Mouse (Mus musculus): ENCODE results near the gene Ugt2b36.
"Not testable (repeated sequence)": the region's sequence is repeated elsewhere in the genome, so short reads cannot be mapped to it uniquely, and the experiment has no call there.

The Ugt2b36 gene

GRCm38 (mm10) chr5:87092346-87093027, at the start of gene Ugt2b36:
Gene Ugt2b36, minus strand, starts transcription at chr5:87092555.
- no peak for DNase-seq (ENCODE audit: low spot score in 2 of 2)

DNA sequence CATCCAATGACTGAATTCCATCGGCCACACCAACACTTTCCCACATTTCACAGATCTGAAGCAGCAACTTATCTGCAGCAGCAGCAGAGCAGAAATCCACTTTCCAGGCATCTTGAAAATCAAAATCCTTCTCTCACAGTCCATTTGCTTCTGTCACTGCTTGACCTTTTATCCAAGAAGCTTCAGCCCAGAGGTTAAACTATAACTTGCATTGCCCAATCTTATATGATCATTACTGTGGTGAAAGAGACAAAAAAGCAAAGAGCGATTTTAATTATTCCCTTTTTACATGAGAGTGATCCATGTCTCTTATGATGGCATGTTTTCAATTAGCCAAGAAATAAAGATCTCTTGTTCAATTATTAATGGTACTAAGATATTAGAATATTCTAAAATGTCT, 47.8 kb upstream of the Ugt2b36 start, which contains the start of gene Ugt2b5:
Gene Ugt2b5, minus strand, starts transcription at position 123 of the 400 bp plus-strand sequence.
- not testable (repeated sequence) for DNase-seq (ENCODE audit: low spot score in 2 of 2)

- not testable (repeated sequence) for DNase-seq (ENCODE audit: low spot score in 2 of 2)
These were observed 11.3 kb upstream of the Ugt2b36 start for GRCm38 (mm10) chr5:87103697-87104096.

DNA sequence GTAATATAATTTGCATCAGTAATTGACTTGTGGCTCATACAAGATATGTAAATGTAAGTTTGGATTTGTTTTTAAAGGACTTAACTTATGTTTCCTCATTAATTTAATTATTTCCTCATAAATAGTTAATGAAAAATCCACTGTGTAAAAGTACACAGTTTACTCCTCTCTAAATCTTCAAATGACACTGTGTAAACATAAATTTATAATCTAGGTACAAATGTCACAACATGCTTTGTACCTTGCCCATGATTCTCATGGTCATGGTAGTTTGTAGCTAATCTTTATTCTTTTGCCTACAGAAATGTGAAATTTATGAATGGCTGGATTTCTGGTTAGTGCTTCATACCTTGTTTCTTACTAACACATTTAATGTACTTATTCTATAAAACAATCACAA, 1.2 kb downstream of the Ugt2b36 start:
- no peak for DNase-seq (ENCODE audit: low spot score in 2 of 2)

GRCm38 (mm10) chr5:87089264-87089663, 3.1 kb downstream of the Ugt2b36 start:
- DNase-seq (ENCODE audit: low spot score in 2 of 2) = no peak

GRCm38 (mm10) chr5:87086269-87086668, 6.1 kb downstream of the Ugt2b36 start:
- DNase-seq (ENCODE audit: low spot score in 2 of 2) = no peak

DNA sequence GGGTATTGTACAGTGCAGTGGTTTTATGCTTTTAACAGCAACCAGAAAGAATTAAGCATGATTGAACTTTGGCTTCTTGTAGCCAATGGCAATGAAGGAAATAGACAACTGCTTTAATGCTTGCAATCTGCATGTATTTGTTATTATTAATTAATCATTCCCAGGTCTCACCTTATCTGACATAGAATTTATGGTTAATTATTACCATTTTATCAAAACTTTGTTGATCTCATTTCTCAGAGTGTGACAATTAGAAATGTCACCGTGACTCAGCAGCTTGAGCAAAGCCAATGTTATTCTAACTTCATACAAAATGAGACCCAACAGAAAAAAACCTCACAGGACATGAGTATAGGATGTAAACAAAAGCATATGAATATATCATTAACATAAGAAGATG, 61.7 kb downstream of the Ugt2b36 start:
- no peak for DNase-seq (ENCODE audit: low spot score in 2 of 2)

GRCm38 (mm10) chr5:87027359-87027758, 65.0 kb downstream of the Ugt2b36 start:
- DNase-seq (ENCODE audit: low spot score in 2 of 2) = no peak
